Mouse (Mus musculus) liver, postnatal 0 days (tissue): ENCODE measurements around the gene Plxna4.

Experiments used
- CTCF ChIP-seq: sonication (generic); IDR thresholded peaks from 2 replicates; pipeline ENCODE4 v1.5.1; 2016; ENCODE audit warnings: antibody characterized with exemption, low read depth
- EP300 ChIP-seq: IDR thresholded peaks from 2 replicates; pipeline ENCODE4 v1.6.1; 2016; ENCODE audit warnings: antibody characterized with exemption, low read depth, mild to moderate bottlenecking

- TF ChIP-seq CTCF (no peak), EP300 (no peak)
These were observed 91.9 kb downstream of the Plxna4 start for GRCm38 (mm10) chr6:32496109-32496508.
